In the genomic region with DNA sequence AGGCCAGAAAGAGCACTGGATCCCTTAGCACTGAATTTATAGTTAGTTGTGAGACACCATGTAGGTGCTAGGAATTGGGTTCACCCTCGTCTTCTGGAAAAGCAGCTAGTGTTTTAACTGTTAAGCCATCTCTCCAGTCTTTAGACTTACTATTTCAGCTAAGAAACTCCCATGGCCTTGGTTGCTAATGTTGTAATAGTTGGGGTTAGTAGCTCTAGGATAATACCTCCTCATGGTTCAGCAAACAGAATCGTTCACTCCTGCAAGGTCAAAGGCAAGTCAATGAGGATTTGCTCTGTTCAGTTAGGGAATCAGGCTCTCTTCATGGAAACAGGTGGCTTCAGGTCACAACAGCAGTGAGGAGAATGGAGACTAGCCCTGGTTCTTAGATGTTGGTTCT, we compare ENCODE assay signal across 14 mouse cellular contexts.
DNase-seq lines count a peak whose midpoint lies in the region; ATAC-seq and TF ChIP-seq lines count a peak whose summit lies in the region.
"Had no signal": no experiment of that assay in that cellular context is flagged by ENCODE, and none has a peak within 500 bp of the region (broad histone marks: within the 10 kb centered on the region; RNA-seq: fewer than 3 reads in every experiment).

No protein-coding gene starts in this region.

- no peaks in the 10 kb centered on the region for H3K79me2 ChIP-seq in liver, adult 2 months (ENCODE audit: control insufficient read depth, insufficient read depth, low read length)

- TF ChIP-seq CTCF in kidney, adult 2 months (conservative IDR thresholded peaks at IDR 0.05; ENCODE audit: insufficient read depth, insufficient read length, low read depth, low read length), result no peak
- TF ChIP-seq CTCF in liver, adult 2 months (IDR thresholded peaks at IDR 0.05; ENCODE audit: low read depth, low read length), result no peak

- H3K4me2 ChIP-seq in kidney, embryonic 16.5 days (replicated peaks; ENCODE audit: low read depth, low read length), result no peak overlapping the region
- H3K4me2 ChIP-seq in liver, embryonic 12.5 days, result no peak overlapping the region

- H3K27ac ChIP-seq in kidney, adult 2 months (ENCODE audit: insufficient read depth, low read depth, low read length), result peak overlapping the region; percentile 74; the same call in 1 of the 2 replicates
- no peak overlapping the region for H3K27ac ChIP-seq in kidney, embryonic 16.5 days (ENCODE audit: low read length)
- H3K27ac ChIP-seq in liver, adult 2 months (replicated peaks; ENCODE audit: insufficient read depth, low read depth, low read length), result peak overlapping the region; percentile 86
- H3K27ac ChIP-seq in liver, embryonic 12.5 days, result no peak overlapping the region

- H3K9me3 ChIP-seq in kidney, embryonic 16.5 days (ENCODE audit: low read length), result no peaks in the 10 kb centered on the region
- H3K9me3 ChIP-seq in liver, embryonic 12.5 days (replicated peaks), result no peaks in the 10 kb centered on the region
- H3K9me3 ChIP-seq: G1E had no signal

- WGBS in kidney, adult 2 months, result 53% methylated on average over 2 of the region's 2 CpGs
- 72% methylated on average over 2 of the region's 2 CpGs for WGBS in kidney, embryonic 16.5 days
- WGBS in liver, adult 2 months, result 26% methylated on average over 2 of the region's 2 CpGs
- WGBS in liver, embryonic 12.5 days (ENCODE audit: insufficient replicate concordance), result 49% methylated on average over 2 of the region's 2 CpGs

- no peak for TF ChIP-seq POLR2A in kidney, adult 2 months (IDR thresholded peaks at IDR 0.05; ENCODE audit: low read depth, low read length)
- no peak for TF ChIP-seq POLR2A in liver, adult 2 months (IDR thresholded peaks at IDR 0.05; ENCODE audit: extremely low read depth, insufficient read depth, low read length)

- no peaks in the 10 kb centered on the region for H3K27me3 ChIP-seq in kidney, adult 2 months (replicated peaks; ENCODE audit: control insufficient read depth, insufficient read depth, low read length)
- H3K27me3 ChIP-seq in kidney, embryonic 16.5 days (ENCODE audit: insufficient read depth, low read length), result no peaks in the 10 kb centered on the region
- H3K27me3 ChIP-seq in liver, adult 2 months (ENCODE audit: control insufficient read depth, insufficient read depth, low read length), result no peaks in the 10 kb centered on the region
- no peaks in the 10 kb centered on the region for H3K27me3 ChIP-seq in liver, embryonic 12.5 days (replicated peaks)
- H3K27me3 ChIP-seq: Patski had no signal

- no peaks in the 10 kb centered on the region for H3K36me3 ChIP-seq in kidney, adult 2 months (ENCODE audit: control insufficient read depth, insufficient read depth, low read length)
- no peaks in the 10 kb centered on the region for H3K36me3 ChIP-seq in kidney, embryonic 16.5 days (ENCODE audit: insufficient read depth, low read length)
- H3K36me3 ChIP-seq in liver, adult 2 months (ENCODE audit: control insufficient read depth, insufficient read depth, low read length), result no peaks in the 10 kb centered on the region
- no peaks in the 10 kb centered on the region for H3K36me3 ChIP-seq in liver, embryonic 12.5 days
- H3K36me3 ChIP-seq: G1E had no signal

- H3K4me1 ChIP-seq in kidney, adult 2 months (ENCODE audit: control insufficient read depth, insufficient read depth, low read length), result peaks cover 16% of the 10 kb centered on the region
- no peaks in the 10 kb centered on the region for H3K4me1 ChIP-seq in kidney, embryonic 16.5 days (ENCODE audit: insufficient read depth, low read length)
- H3K4me1 ChIP-seq in liver, adult 2 months (ENCODE audit: control insufficient read depth, insufficient read depth, low read length), result peaks cover 20% of the 10 kb centered on the region
- H3K4me1 ChIP-seq in liver, embryonic 12.5 days, result no peaks in the 10 kb centered on the region

- DNase-seq in kidney, adult 2 months, result peak; percentile 14
- DNase-seq in kidney, adult 9 months, result peak; percentile 12
- no peak for DNase-seq in kidney, postnatal 4 days
- DNase-seq in liver, adult 2 months (ENCODE audit: extremely low read depth, low read depth, low spot score), result peak; percentile 93
- DNase-seq: B cell, adult 2 months; cerebellum, adult 11 months; cerebellum, adult 11-12 months; cerebellum, adult 18-20 months had no signal

- no peak overlapping the region for H3K9ac ChIP-seq in kidney, embryonic 16.5 days (replicated peaks; ENCODE audit: low read length)
- H3K9ac ChIP-seq in liver, adult 2 months (ENCODE audit: low read depth, low read length), result no peak overlapping the region
- H3K9ac ChIP-seq in liver, embryonic 12.5 days, result no peak overlapping the region

- H3K4me3 ChIP-seq in kidney, adult 2 months (ENCODE audit: insufficient read depth, low read depth, low read length), result no peak overlapping the region
- no peak overlapping the region for H3K4me3 ChIP-seq in kidney, embryonic 16.5 days (ENCODE audit: low read length)
- H3K4me3 ChIP-seq in liver, adult 2 months (ENCODE audit: insufficient read depth, low read depth, low read length), result no peak overlapping the region
- no peak overlapping the region for H3K4me3 ChIP-seq in liver, embryonic 12.5 days

- no peak for ATAC-seq in kidney, embryonic 16.5 days (ENCODE audit: low FRiP score, low TSS enrichment)
- no peak for ATAC-seq in liver, embryonic 12.5 days
- ATAC-seq: activated CD4-positive, CD25-positive, alpha-beta regulatory T cell, adult 4 months; CD4-positive, CD25-positive, alpha-beta regulatory T cell, adult 4 months; Patski had no signal

Comparison
In these comparisons a context has a peak if more than half of its experiments do, and no peak if none do; other contexts are left out.
1. DNase-seq: peak in kidney, adult 2 months (single experiment), kidney, adult 9 months (single experiment) and liver, adult 2 months (single experiment); none in kidney, postnatal 4 days (0 of 2).
2. H3K27ac ChIP-seq: peak in kidney, adult 2 months (single experiment) and liver, adult 2 months (single experiment); none in kidney, embryonic 16.5 days (single experiment) and liver, embryonic 12.5 days (single experiment).